Mouse (Mus musculus) layer of hippocampus, adult 9-10 months (tissue): ENCODE data around the gene Pwwp2b.

ENCODE experiments used
- DNase-seq: peaks from one replicate; pipeline ENCODE4 v3.0.0; 2022; ENCODE audit warnings: low spot score

Gene Pwwp2b

GRCm38 (mm10) chr7:139264337-139264736, 16.1 kb downstream of the Pwwp2b start:
- DNase-seq: no peak

GRCm38 (mm10) chr7:139265634-139266033, 17.4 kb downstream of the Pwwp2b start:
- DNase-seq: no peak

- no peak for DNase-seq
Observed at GRCm38 (mm10) chr7:139266431-139266830, 18.1 kb downstream of the Pwwp2b start.

GRCm38 (mm10) chr7:139266886-139267870, 18.9 kb downstream of the Pwwp2b start:
- no peak for DNase-seq

- DNase-seq: no peak
Observed at GRCm38 (mm10) chr7:139270738-139271137, 22.5 kb downstream of the Pwwp2b start.

- DNase-seq: no peak
Observed at GRCm38 (mm10) chr7:139271871-139272270, 23.6 kb downstream of the Pwwp2b start.

GRCm38 (mm10) chr7:139272639-139273396, 24.5 kb downstream of the Pwwp2b start:
- DNase-seq: no peak

- DNase-seq: no peak
Observed at GRCm38 (mm10) chr7:139273397-139273719, 25.1 kb downstream of the Pwwp2b start.

- no peak for DNase-seq
Observed at GRCm38 (mm10) chr7:139275586-139275985, 27.3 kb downstream of the Pwwp2b start.

GRCm38 (mm10) chr7:139276150-139276549, 27.9 kb downstream of the Pwwp2b start:
- no peak for DNase-seq

- no peak for DNase-seq
Observed at GRCm38 (mm10) chr7:139277536-139277935, 29.3 kb downstream of the Pwwp2b start.

- no peak for DNase-seq
Observed at GRCm38 (mm10) chr7:139279571-139279970, 31.3 kb downstream of the Pwwp2b start.

- no peak for DNase-seq
Observed at GRCm38 (mm10) chr7:139280044-139280443, 31.8 kb downstream of the Pwwp2b start.

GRCm38 (mm10) chr7:139281195-139281594, 32.9 kb downstream of the Pwwp2b start:
- no peak for DNase-seq

- no peak for DNase-seq
Observed at GRCm38 (mm10) chr7:139282037-139282436, 33.8 kb downstream of the Pwwp2b start.

- no peak for DNase-seq
Observed at GRCm38 (mm10) chr7:139285295-139285943, 37.1 kb downstream of the Pwwp2b start.

- no peak for DNase-seq
Observed at GRCm38 (mm10) chr7:139288540-139288939, 40.3 kb downstream of the Pwwp2b start.

- DNase-seq: no peak
Observed at GRCm38 (mm10) chr7:139293350-139293749, 45.1 kb downstream of the Pwwp2b start.

GRCm38 (mm10) chr7:139294076-139294475, 45.8 kb downstream of the Pwwp2b start:
- DNase-seq: no peak

GRCm38 (mm10) chr7:139295653-139296052, 47.4 kb downstream of the Pwwp2b start:
- no peak for DNase-seq

- no peak for DNase-seq
Observed at GRCm38 (mm10) chr7:139296552-139297100, 48.3 kb downstream of the Pwwp2b start.

- DNase-seq: no peak
Observed at GRCm38 (mm10) chr7:139298446-139298845, 50.2 kb downstream of the Pwwp2b start.
